Comparison of ENCODE assay signal across 19 mouse cellular contexts in genomic region chr9:57874134-57874533, GRCm38 (mm10). TPM values are rescaled to one million over a fixed set of nuclear protein-coding genes. Genes with fewer than 3 reads are reported as not detected.
DNase-seq lines count a peak whose midpoint lies in the region; ATAC-seq and TF ChIP-seq lines count a peak whose summit lies in the region.
"Had no signal": no experiment of that assay in that cellular context is flagged by ENCODE, and none has a peak within 500 bp of the region (broad histone marks: within the 10 kb centered on the region; RNA-seq: fewer than 3 reads in every experiment).

No protein-coding gene starts in this region.

- H3K9ac ChIP-seq in liver, postnatal 0 days (replicated peaks), result no peak overlapping the region
- H3K9ac ChIP-seq: embryonic facial prominence, embryonic 15.5 days; hindbrain, embryonic 13.5 days; intestine, embryonic 15.5 days; lung, embryonic 15.5 days; midbrain, embryonic 12.5 days had no signal

- WGBS in liver, postnatal 0 days (ENCODE audit: insufficient replicate concordance), result 50% methylated on average over 5 of the region's 5 CpGs

- no peaks in the 10 kb centered on the region for H3K79me2 ChIP-seq in myocyte (ENCODE audit: control insufficient read depth, insufficient read depth)

- H3K27me3 ChIP-seq in liver, postnatal 0 days (ENCODE audit: insufficient read depth, low read length), result no peaks in the 10 kb centered on the region
- H3K27me3 ChIP-seq in myocyte (ENCODE audit: control insufficient read depth, insufficient read depth, insufficient read length), result peaks cover 5% of the 10 kb centered on the region
- H3K27me3 ChIP-seq: embryonic facial prominence, embryonic 15.5 days; hindbrain, embryonic 13.5 days; intestine, embryonic 15.5 days; lung, embryonic 15.5 days; midbrain, embryonic 12.5 days had no signal

- no peak for ATAC-seq in liver, postnatal 0 days
- ATAC-seq: intestine, embryonic 15.5 days had no signal

- no peak for TF ChIP-seq CTCF in liver, postnatal 0 days (IDR thresholded peaks at IDR 0.05; ENCODE audit: low read depth)

- no peaks in the 10 kb centered on the region for H3K9me3 ChIP-seq in liver, postnatal 0 days (ENCODE audit: low read length)
- H3K9me3 ChIP-seq: embryonic facial prominence, embryonic 15.5 days; forebrain, embryonic 10.5 days; heart, embryonic 10.5 days; hindbrain, embryonic 13.5 days; intestine, embryonic 15.5 days; lung, embryonic 15.5 days; midbrain, embryonic 12.5 days had no signal

- no peak overlapping the region for H3K4me3 ChIP-seq in liver, postnatal 0 days (ENCODE audit: low read depth, low read length)
- no peak overlapping the region for H3K4me3 ChIP-seq in myocyte
- H3K4me3 ChIP-seq: embryonic facial prominence, embryonic 15.5 days; forebrain, embryonic 10.5 days; heart, embryonic 10.5 days; hindbrain, embryonic 13.5 days; intestine, embryonic 15.5 days; lung, embryonic 15.5 days; midbrain, embryonic 12.5 days had no signal

- H3K4me1 ChIP-seq in liver, postnatal 0 days (ENCODE audit: insufficient read depth), result no peaks in the 10 kb centered on the region; the same call in 1 of the 2 replicates
- H3K4me1 ChIP-seq: embryonic facial prominence, embryonic 15.5 days; forebrain, embryonic 10.5 days; heart, embryonic 10.5 days; hindbrain, embryonic 13.5 days; intestine, embryonic 15.5 days; lung, embryonic 15.5 days; midbrain, embryonic 12.5 days had no signal

- H3ac ChIP-seq in myocyte (ENCODE audit: control insufficient read depth, insufficient read length), result no peak overlapping the region

- no peaks in the 10 kb centered on the region for H3K36me3 ChIP-seq in liver, postnatal 0 days (replicated peaks; ENCODE audit: insufficient read depth, low read length)
- H3K36me3 ChIP-seq in myocyte (ENCODE audit: control insufficient read depth, insufficient read depth), result no peaks in the 10 kb centered on the region
- H3K36me3 ChIP-seq: embryonic facial prominence, embryonic 15.5 days; forebrain, embryonic 10.5 days; heart, embryonic 10.5 days; hindbrain, embryonic 13.5 days; intestine, embryonic 15.5 days; lung, embryonic 15.5 days; midbrain, embryonic 12.5 days had no signal

- no peak for TF ChIP-seq POLR2A in myocyte (IDR thresholded peaks at IDR 0.05; ENCODE audit: insufficient read length, low read depth)

- no peak for TF ChIP-seq EP300 in liver, postnatal 0 days (IDR thresholded peaks at IDR 0.05; ENCODE audit: low read depth)

- H3K4me2 ChIP-seq in liver, postnatal 0 days (ENCODE audit: low read depth, low read length), result no peak overlapping the region
- no peak overlapping the region for H3K4me2 ChIP-seq in myocyte (ENCODE audit: low read depth)
- H3K4me2 ChIP-seq: embryonic facial prominence, embryonic 15.5 days; hindbrain, embryonic 13.5 days; intestine, embryonic 15.5 days; liver, embryonic 11.5 days; lung, embryonic 15.5 days; midbrain, embryonic 12.5 days had no signal

- peak; percentile 33 for DNase-seq in liver, postnatal 0 days
- DNase-seq in liver (no peak), NIH3T3 (ENCODE audit: low read depth) (peak; percentile 15)
- DNase-seq in adrenal gland, postnatal 36 days, result peak; percentile 34 to 55
- DNase-seq in frontal cortex, postnatal 36 days (ENCODE audit: low spot score in 2 of 2), result no peak
- no peak for DNase-seq in cerebellum, adult 18-20 months
- DNase-seq: cerebellum, adult 9-10 months; embryo, embryonic 11 days; gastrocnemius, postnatal 14 days; heart, postnatal 10 days had no signal

- no peak overlapping the region for H3K27ac ChIP-seq in liver, postnatal 0 days (ENCODE audit: low read depth)
- H3K27ac ChIP-seq: embryonic facial prominence, embryonic 15.5 days; forebrain, embryonic 10.5 days; heart, embryonic 10.5 days; hindbrain, embryonic 13.5 days; intestine, embryonic 15.5 days; lung, embryonic 15.5 days; midbrain, embryonic 12.5 days had no signal

TF ChIP-seq in myocyte, 11 proteins besides CTCF, POLR2A, EP300 and RAD21:
- TF ChIP-seq CEBPB (IDR thresholded peaks at IDR 0.05; ENCODE audit: insufficient read depth, poor library complexity, severe bottlenecking) (0 out of 2 replicates have a peak, but pooled peaks have one; percentile 19), USF1 (IDR thresholded peaks at IDR 0.05; ENCODE audit: low read depth) (no peak)

RNA-seq across cellular contexts. Expression of gene Ubl7, which starts 36.6 kb away (rescaled TPM):
- 51.2 and 51.4 TPM in 2 replicates for polyA plus RNA-seq in liver, postnatal 0 days (2015; fragmentation: Nextera tagmentation; extraction: Ambion mirVana)
- 10 to 100 TPM; 68.5 to 87.0 TPM for total RNA-seq in adrenal gland, postnatal 36 days (2021)
- polyA plus RNA-seq in myocyte (2012; fragmentation: generic; extraction: Trizol), result 62.0 TPM

RNA-seq across cellular contexts. Expression of gene Arid3b, which starts 37.5 kb away (rescaled TPM):
- polyA plus RNA-seq in liver, postnatal 0 days (2015; fragmentation: Nextera tagmentation; extraction: Ambion mirVana), result 4.6 and 4.7 TPM in 2 replicates
- total RNA-seq in adrenal gland, postnatal 36 days (2021), result 1 to 10 TPM; 3.8 to 6.7 TPM
- 1.5 TPM for polyA plus RNA-seq in myocyte (2012; fragmentation: generic; extraction: Trizol)

Comparison
In these comparisons a context has a peak if more than half of its experiments do, and no peak if none do; other contexts are left out.
1. DNase-seq: peak in liver, postnatal 0 days (single experiment), NIH3T3 (single experiment) and adrenal gland, postnatal 36 days (2 of 2); none in liver (single experiment), frontal cortex, postnatal 36 days (0 of 2) and cerebellum, adult 18-20 months (0 of 2).